Mouse (Mus musculus) lung, embryonic 16.5 days (tissue): Measurements from ENCODE around the gene Cmbl. TPM values are rescaled to one million over a fixed set of nuclear protein-coding genes. Genes with fewer than 3 reads are reported as not detected.
A peak's percentile ranks its signal among the peaks of the same experiment; 100 is the strongest.

Source experiments
- ATAC-seq: fragments of 200-750 bp; cut with Nextera tagmentation; 2 replicates; pipeline ENCODE4 v1.8.0; 2017; ENCODE audit warnings: low read depth, mild to moderate bottlenecking, moderate library complexity
- H3K27ac ChIP-seq: fragments of 300-500 bp; sonication (generic); 2 replicates; pipeline ENCODE4 v1.5.1; 2014; ENCODE audit warnings: mild to moderate bottlenecking, control low read depth, low read length
- H3K27me3 ChIP-seq: fragments of 300-500 bp; sonication (generic); 2 replicates; pipeline ENCODE4 v1.6.1; 2014; ENCODE audit warnings: low read depth, low read length, mixed read lengths; ENCODE audit not compliant: control insufficient read depth, insufficient read depth
- H3K36me3 ChIP-seq: fragments of 300-500 bp; sonication (generic); 2 replicates; pipeline ENCODE4 v1.6.1; 2014; ENCODE audit warnings: low read length; ENCODE audit not compliant: control insufficient read depth, insufficient read depth
- H3K4me1 ChIP-seq: fragments of 300-500 bp; sonication (generic); replicated peaks from 2 replicates; pipeline ENCODE4 v1.6.1; 2014; ENCODE audit warnings: low read length, mixed read lengths; ENCODE audit not compliant: control insufficient read depth, insufficient read depth
- H3K4me2 ChIP-seq: fragments of 300-500 bp; sonication (generic); 2 replicates; pipeline ENCODE4 v1.6.1; 2014; ENCODE audit warnings: low read depth, low read length, control low read depth
- H3K4me3 ChIP-seq: fragments of 300-500 bp; sonication (generic); 2 replicates; pipeline ENCODE4 v1.5.1; 2014; ENCODE audit warnings: mild to moderate bottlenecking, low read length, control low read depth
- H3K9ac ChIP-seq: fragments of 300-500 bp; sonication (generic); 2 replicates; pipeline ENCODE4 v1.6.1; 2014; ENCODE audit warnings: low read length, control low read depth
- H3K9me3 ChIP-seq: fragments of 300-500 bp; sonication (generic); 2 replicates; pipeline ENCODE4 v1.6.1; 2016; ENCODE audit warnings: low read length; ENCODE audit not compliant: control insufficient read depth
- WGBS: fragments of 180-500 bp; shearing (Covaris S2); extraction: QIAGEN DNeasy Blood & Tissue Kit; methylation state at CpG from one replicate; pipeline ENCODE4 v1.1.7; 2014; 5-methylcytosine and 5-hydroxymethylcytosine counted together
- polyA plus RNA-seq: library from polyadenylated mRNA; unstranded; fragments of >200 nt; fragmentation: Nextera tagmentation; extraction: Ambion mirVana; gene quantifications from 2 replicates; pipeline ENCODE4 v1.2.1, GENCODE M21; 2015

Cmbl gene
- polyA plus RNA-seq, 1 experiment from 2014 or later, result 6.8 TPM

GRCm38 (mm10) chr15:31627277-31628154 is 62.3 kb downstream of the Cmbl start:
- peak overlapping the region; percentile 66 for H3K27ac ChIP-seq

DNA sequence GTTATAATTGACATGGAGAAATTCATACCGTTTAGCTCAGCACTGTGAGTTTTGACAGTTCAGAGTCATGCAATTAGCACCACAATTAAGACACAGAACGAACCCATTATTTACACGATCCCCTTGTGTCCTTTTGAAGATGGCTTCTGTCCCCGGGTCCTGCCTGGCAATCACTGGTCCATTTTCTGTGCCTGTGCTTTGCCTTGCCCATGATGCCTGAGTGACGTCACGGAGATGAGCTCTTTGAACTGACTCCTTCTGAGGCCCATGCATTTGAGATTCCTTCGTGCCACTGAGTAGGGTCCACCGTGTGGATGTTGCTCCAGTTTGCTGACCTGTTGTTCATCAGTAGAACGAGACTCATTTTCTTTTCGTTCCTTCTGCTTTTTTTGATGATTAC is 63.0 kb downstream of the Cmbl start:
- no peak for ATAC-seq
- H3K9ac ChIP-seq, result no peak overlapping the region
- H3K4me3 ChIP-seq, result no peak overlapping the region
- no peaks in the 10 kb centered on the region for H3K36me3 ChIP-seq
- H3K27ac ChIP-seq, result no peak overlapping the region
- 69% methylated on average over 10 of the region's 10 CpGs for WGBS
- H3K9me3 ChIP-seq, result no peaks in the 10 kb centered on the region
- H3K27me3 ChIP-seq, result no peaks in the 10 kb centered on the region
- H3K4me2 ChIP-seq, result no peak overlapping the region
- peaks cover 3% of the 10 kb centered on the region; the same call in 1 of the 2 replicates for H3K4me1 ChIP-seq

More at GRCm38 (mm10) chr15:31627277-31628154, 62.3 kb downstream of the Cmbl start:
- WGBS, result 29% methylated on average over 12 of the region's 12 CpGs
- Histone ChIP-seq H3K27me3 (no peaks in the 10 kb centered on the region), H3K9me3 (no peaks in the 10 kb centered on the region), H3K9ac (no peak overlapping the region), H3K36me3 (no peaks in the 10 kb centered on the region), H3K4me3 (no peak overlapping the region), H3K4me1 (peaks cover 3% of the 10 kb centered on the region; the same call in 1 of the 2 replicates), H3K4me2 (peak overlapping the region; percentile 23)
- peak; percentile 51; the same call in 1 of the 2 replicates for ATAC-seq

GRCm38 (mm10) chr15:31629556-31629955 is 64.4 kb downstream of the Cmbl start:
- 85% methylated on average over 3 of the region's 3 CpGs for WGBS
- no peaks in the 10 kb centered on the region for H3K36me3 ChIP-seq
- H3K9me3 ChIP-seq, result no peaks in the 10 kb centered on the region
- H3K9ac ChIP-seq, result no peak overlapping the region
- ATAC-seq, result no peak
- peaks cover 3% of the 10 kb centered on the region; the same call in 1 of the 2 replicates for H3K4me1 ChIP-seq
- no peak overlapping the region for H3K4me2 ChIP-seq
- no peak overlapping the region for H3K4me3 ChIP-seq
- H3K27ac ChIP-seq, result no peak overlapping the region
- H3K27me3 ChIP-seq, result no peaks in the 10 kb centered on the region

GRCm38 (mm10) chr15:31631396-31631858 is 66.2 kb downstream of the Cmbl start:
- H3K36me3 ChIP-seq, result no peaks in the 10 kb centered on the region
- H3K27me3 ChIP-seq, result no peaks in the 10 kb centered on the region
- 80% methylated on average over 12 of the region's 12 CpGs for WGBS
- no peaks in the 10 kb centered on the region for H3K9me3 ChIP-seq
- no peak overlapping the region for H3K9ac ChIP-seq
- no peak overlapping the region for H3K4me3 ChIP-seq
- peaks cover 3% of the 10 kb centered on the region; the same call in 1 of the 2 replicates for H3K4me1 ChIP-seq
- H3K4me2 ChIP-seq, result no peak overlapping the region
- no peak for ATAC-seq
- no peak overlapping the region for H3K27ac ChIP-seq

DNA sequence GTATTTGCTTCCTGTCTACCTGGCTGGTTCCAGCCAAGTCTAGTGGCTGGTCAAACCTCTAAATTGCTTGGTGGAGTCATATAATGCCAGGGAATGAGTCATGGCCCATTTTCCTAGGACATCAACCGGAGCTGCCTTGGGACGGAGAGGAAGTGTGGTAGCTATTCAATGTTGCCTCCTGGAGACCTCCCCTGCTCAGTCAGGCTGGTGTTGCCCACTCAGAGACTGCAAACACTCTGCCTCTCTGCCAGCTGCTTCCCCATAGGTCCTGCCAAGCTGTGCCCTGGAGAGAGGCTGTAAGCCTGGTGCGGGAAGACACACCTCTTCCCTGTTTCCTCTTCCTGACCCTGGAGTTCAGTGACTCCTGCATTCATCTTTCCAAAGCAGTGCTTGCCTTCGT is 67.3 kb downstream of the Cmbl start:
- Histone ChIP-seq H3K27me3 (no peaks in the 10 kb centered on the region), H3K4me3 (no peak overlapping the region), H3K27ac (no peak overlapping the region), H3K4me1 (no peaks in the 10 kb centered on the region), H3K9me3 (no peaks in the 10 kb centered on the region), H3K9ac (no peak overlapping the region), H3K36me3 (no peaks in the 10 kb centered on the region), H3K4me2 (no peak overlapping the region)
- no peak for ATAC-seq
- WGBS, result 72% methylated on average over 4 of the region's 4 CpGs

GRCm38 (mm10) chr15:31634582-31634981 is 69.4 kb downstream of the Cmbl start:
- Histone ChIP-seq H3K36me3 (no peaks in the 10 kb centered on the region), H3K27me3 (no peaks in the 10 kb centered on the region), H3K27ac (no peak overlapping the region), H3K4me1 (no peaks in the 10 kb centered on the region), H3K9me3 (no peaks in the 10 kb centered on the region), H3K4me3 (no peak overlapping the region), H3K4me2 (no peak overlapping the region), H3K9ac (no peak overlapping the region)
- no peak for ATAC-seq
- 84% methylated on average over 6 of the region's 6 CpGs for WGBS

DNA sequence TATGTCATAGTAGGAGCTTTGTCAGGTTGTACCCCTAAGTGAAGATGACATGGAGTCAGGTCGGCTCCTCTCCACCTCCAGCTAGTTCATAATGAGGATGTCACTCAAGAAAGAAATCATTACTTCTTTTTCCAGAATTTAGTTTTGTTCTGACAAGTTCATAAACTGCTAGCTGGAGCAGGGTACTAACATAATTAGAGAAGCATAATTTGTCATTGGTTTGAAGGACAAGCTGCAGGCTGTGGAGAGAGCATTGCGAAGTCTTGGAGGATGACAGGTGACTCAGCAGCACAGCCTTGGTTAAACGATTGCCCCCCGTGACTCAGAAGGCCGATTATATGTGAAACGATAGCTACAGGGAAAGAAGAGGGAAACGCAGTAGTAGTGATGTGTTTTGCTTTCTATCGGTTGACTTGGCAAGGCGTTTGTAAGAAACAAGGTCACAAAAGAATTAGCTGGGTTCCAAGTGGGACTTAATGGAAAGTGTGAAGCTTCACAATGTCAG is 71.0 kb downstream of the Cmbl start:
- no peaks in the 10 kb centered on the region for H3K36me3 ChIP-seq
- no peaks in the 10 kb centered on the region for H3K4me1 ChIP-seq
- no peak overlapping the region for H3K4me2 ChIP-seq
- H3K27me3 ChIP-seq, result no peaks in the 10 kb centered on the region
- 76% methylated on average over 9 of the region's 9 CpGs for WGBS
- no peak overlapping the region for H3K9ac ChIP-seq
- H3K9me3 ChIP-seq, result no peaks in the 10 kb centered on the region
- no peak for ATAC-seq
- no peak overlapping the region for H3K4me3 ChIP-seq
- no peak overlapping the region for H3K27ac ChIP-seq

Other genes starting within 250 kb of the Cmbl start
- gene Ankrd33b, start 197.7 kb upstream of the Cmbl start, polyA plus RNA-seq, result 3.5 and 3.9 TPM in 2 replicates
- 5.6 and 6.2 TPM in 2 replicates for gene Ropn1l, start 111.7 kb upstream of the Cmbl start, polyA plus RNA-seq
- 28.2 and 29.4 TPM in 2 replicates for gene March6, start 34.3 kb upstream of the Cmbl start, polyA plus RNA-seq
- 452 and 461 TPM in 2 replicates for gene Cct5, start 36.4 kb downstream of the Cmbl start, polyA plus RNA-seq
- gene Fam173b, start 36.5 kb downstream of the Cmbl start, polyA plus RNA-seq, result 14.1 TPM in 2 replicates